Mouse (Mus musculus) thymus, adult 18-20 months (tissue): ENCODE data around the gene Jmjd6.
A peak's percentile ranks its signal among the peaks of the same experiment; 100 is the strongest.

ENCODE experiments used
- DNase-seq, 2 experiments: peaks; one replicate each; pipeline ENCODE4 v3.0.0; 2022; ENCODE audit warnings: mixed read lengths in 2 of 2

The Jmjd6 gene

DNA sequence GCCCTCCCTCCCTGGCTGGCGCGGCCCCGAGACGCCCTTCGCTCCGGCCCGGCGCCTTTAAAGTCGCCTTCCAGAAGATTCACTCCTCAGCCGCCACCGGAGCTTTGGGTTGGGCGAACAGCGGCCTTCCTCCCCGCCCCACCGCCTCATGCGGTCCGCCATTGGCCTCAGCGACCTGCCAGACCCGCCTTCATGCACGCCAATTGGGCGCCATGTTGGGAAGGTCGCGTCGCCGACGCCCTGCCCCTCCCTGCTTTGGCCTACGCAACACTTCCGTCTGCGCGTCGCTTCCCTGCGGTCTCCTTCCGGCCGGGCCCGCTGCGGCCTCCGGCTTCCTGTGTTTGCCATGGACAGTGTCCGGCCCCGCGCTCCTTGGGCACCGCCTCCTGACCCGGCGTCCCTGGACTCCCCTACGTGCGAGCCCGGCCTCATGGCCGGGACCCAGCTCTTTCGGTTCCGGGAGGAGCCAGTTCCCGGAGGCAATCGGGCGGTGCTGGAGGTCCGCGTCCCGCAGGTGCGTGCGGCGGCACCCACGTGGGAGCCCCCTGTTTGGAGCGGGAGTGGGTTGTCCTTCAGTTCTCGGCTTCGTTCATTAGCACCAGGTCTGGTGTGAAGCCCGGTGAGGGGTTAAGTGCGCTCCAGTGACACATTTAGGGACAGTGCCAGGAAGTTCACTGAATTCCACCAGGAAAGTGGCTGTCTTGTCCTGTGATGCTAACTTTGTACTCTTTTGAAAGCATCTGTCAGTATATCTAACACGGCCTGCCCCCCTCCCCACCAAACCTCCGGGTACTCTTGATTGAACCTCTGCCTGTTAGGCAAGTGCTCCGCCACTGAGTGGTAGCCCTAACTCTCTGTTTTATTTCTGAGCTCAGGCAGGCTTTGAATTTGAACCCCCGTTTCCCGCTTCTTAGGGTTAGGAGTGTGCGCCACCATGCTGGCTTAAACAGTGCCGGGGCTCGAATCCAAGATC, at the start of gene Jmjd6, which contains the start of gene Mettl23:
Gene Jmjd6, minus strand, starts transcription at position 189 of the 973 bp plus-strand sequence.
Gene Mettl23, plus strand, starts transcription at position 18 of the 973 bp plus-strand sequence.
- peak; percentile 96 to 97 for DNase-seq

DNA sequence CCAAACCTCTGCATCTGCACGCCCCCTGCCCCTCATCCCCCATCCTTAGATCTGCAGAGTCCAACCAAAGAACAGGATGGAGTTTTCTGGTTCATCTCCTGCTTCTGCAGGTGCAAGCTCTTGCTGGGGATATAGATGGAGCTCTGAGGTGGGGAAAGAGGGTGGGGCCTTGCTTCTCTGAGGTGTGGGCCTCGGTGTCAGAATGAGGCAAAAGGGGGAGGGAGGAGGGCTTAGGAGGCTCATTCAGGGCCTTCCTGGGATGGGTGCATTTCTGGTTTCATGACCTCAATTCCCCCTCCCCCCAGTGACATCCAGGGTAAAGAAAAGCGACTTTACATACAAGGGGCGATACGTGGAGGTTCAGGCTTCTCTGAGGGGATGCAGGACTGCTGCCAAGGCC, 43.9 kb upstream of the Jmjd6 start:
- DNase-seq = peak in 1 of 2 experiments; percentile 46

DNA sequence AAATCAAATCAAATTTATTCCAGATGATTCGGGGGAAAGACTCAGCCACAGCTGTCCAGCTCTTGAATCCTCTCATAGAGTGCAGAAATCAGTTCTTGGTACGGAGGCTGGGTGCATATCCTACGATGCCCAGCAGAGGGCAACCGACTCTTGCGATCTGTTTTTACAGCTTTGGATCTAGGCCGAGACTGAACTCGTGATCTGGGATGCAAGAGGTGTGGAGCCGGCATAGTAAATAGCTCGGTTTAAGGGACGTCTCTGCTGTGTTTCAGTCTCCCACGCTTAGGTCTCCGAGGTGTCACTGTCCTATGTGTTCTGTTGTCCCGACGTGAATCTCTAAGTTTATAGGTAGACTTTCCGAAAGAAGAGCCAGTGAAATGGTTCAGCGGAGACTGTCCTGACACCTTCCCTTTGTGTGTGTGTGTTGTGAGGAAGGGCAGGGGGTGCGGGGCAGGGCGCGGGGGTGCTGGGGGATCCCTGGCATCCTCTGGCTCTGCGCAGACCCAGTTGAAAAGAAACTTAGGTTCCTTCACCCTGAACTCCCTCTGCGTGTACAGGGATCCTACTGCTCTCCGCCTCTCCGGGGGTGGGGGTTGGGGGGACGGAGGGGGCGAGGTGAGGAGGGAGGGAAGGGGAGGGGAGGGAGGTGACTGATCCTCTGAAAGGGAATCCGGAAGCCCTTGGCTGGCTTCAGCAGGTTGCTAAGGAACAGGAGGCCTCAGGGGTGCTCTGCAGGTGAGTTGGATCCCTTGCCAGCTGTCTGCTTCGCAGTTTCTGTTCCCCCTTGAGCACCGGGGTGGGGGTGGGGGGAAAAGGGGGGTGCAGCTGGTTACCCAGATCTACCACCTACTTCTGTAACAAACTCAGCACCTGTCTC, 42.3 kb upstream of the Jmjd6 start:
- DNase-seq = peak; percentile 66 to 83

DNA sequence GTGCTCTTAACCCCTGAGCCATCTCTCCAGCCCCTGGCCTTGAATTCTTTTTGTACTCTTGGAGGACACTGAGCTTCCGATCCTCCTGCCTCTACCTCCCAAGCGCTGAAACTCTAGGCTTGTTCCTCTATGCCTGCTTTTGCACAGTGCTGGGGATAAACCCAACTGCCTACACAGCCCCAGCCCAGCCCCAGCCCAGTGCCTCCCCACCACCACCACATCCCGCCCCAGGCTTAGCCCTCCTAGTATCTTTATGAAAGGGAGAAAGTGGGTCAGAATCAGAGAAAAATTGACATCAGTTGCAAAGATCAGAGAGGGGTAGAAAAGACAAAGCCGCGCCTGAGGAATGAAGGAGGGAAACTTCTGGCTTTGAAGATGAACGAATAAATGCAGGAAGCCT, 40.8 kb upstream of the Jmjd6 start:
- DNase-seq = no peak

DNA sequence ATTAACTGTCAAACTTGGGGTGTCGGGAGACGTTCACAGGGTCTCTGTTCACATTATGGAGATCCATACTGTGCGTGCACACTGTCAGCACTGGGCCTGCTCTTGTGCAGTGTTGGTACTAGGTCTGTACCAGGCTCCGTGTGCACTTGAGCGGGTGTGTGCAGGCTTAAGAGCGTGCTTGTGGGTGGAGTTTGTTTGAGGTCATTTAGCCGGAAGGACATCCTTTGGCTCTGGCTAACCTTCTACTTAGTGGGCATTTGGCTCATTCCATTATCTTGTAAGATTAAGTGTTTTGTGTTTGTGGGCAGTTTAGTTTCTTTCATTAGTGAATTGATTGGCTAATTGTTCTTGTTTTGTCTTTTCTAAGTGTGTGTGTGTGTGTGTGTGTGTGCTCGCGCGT, 39.2 kb upstream of the Jmjd6 start:
- no peak for DNase-seq

DNA sequence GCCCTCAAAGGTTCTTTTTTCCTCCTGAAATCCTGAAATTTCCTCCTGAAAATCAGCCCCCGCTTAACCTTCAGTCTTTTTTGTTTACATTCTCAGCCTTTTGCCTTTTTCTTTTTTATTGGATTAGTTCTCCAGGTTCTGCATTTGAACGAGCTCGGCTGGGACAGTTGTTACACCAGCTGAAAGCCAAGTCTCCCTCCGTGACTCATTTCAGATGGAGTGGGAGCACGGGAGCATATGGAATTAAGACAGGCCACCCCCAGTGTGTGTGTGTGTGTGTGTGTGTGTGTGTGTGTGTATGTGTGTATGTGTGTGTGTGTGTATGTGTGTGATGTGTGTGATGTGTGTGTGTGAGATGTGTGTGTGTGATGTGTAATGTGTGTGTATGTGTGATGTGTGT, 38.2 kb upstream of the Jmjd6 start:
- DNase-seq = no peak

DNA sequence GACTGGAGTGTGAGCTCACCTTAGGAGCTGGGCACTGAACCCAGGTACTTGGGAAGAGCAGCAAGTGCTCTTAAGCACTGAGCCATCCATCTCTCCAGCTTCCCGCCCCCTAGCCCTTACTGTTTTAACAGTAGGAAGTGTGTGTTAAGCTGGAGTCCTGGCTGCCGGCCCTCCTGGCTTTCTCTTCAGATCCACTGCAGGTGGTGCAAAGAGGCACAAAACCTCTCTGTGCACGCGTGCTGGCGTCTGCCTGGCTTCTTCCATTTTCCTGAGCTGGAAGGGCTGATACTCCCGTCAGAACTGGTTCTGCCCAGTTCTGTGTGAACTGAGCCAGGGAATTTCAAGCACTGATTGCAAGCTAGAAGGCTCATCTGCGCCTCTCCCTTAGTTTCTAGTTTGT, 37.6 kb upstream of the Jmjd6 start:
- no peak for DNase-seq

DNA sequence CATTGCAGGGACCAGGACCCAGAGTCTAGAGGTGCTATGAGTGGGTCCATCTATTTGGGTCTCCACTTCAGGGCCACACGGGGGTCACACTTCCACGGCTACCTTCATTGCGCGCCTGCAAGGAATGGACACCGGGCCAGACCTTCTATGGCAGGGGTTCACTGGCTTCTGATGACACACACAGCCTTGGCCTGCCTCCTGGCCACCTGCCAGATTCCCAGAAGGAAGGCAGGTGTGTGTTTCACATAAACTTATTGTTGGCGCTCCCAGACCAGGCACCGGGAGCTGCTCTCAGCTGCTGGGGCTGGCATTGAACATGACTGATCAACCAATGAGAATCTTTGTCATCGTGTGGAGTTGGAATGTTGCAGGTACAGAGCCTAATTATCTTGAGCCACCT, 35.2 kb upstream of the Jmjd6 start:
- no peak for DNase-seq

DNA sequence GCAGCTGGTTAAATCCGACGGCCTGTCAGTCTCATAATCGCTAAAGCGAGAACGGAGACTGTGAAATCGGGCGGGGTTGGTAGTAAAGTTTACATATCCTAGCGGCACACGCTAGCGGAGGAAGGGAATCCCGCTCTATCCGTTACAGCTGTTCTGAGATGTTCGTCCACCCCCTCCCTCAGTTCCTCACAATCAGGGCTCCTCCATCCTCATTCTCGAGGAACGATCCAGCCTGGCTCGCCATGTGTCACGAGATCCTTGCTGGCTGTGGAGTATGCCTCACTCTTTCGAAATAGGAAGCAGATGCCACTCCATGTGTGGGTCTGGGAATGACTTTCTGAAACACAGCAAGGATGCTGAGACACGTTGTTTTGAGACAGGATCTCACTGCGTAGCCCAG, 30.7 kb upstream of the Jmjd6 start:
- no peak for DNase-seq

DNA sequence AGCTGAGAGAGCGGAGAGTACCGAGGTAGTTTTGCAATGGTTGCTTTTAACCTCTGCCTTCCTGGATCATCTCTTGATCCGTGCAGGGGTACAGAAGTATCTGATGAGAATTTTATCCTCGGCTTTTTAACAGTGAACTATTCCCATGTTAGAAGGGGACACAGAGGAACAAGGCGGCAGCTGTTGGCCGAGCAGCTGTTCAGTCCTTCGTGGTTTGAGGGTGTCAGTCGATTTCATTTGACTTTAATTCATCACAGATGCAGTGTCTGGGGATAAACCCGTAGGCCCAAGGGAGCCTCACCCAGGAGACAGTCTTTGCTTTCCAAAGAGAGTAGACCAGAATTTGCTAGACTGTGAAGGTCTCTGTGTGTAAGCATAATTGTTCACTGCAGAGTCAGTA, 28.3 kb upstream of the Jmjd6 start:
- no peak for DNase-seq

DNA sequence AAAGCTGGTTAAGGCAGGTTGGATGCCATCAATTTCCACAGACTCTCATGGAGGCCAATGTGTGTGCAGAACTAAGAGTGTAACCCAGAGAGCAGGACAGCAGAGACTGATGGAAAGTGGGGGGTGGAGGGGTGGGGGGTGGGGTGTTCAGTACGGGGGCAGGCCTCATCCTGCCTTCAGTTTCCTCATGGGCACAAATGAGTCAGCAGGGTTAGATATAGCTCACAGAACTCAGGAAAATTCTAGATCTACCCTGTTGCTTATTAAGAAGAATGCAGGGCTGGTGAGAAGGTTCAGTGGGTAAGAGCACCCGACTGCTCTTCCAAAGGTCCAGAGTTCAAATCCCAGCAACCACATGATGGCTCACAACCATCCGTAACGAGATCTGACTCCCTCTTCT, 26.4 kb upstream of the Jmjd6 start:
- DNase-seq = no peak

DNA sequence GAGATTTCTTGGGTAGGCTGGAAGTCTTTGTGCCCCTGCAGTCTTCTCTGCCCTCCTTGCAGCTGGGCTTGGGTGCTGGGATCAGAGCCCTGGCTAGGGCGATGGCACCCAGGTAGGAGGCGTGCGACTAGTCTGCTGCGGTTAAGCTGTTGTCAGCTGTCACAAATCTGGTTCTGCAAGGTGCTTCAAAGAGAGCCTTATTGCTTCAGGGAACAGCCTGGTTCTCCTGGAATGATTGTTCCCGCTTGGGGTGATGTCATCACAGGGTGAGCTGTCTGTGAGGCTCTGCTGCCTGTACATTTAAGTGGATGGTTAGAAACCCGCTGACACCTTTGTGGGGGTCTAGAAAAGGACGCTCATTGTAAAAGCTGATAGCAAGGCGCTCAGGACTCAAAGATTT, 26.0 kb upstream of the Jmjd6 start:
- no peak for DNase-seq

DNA sequence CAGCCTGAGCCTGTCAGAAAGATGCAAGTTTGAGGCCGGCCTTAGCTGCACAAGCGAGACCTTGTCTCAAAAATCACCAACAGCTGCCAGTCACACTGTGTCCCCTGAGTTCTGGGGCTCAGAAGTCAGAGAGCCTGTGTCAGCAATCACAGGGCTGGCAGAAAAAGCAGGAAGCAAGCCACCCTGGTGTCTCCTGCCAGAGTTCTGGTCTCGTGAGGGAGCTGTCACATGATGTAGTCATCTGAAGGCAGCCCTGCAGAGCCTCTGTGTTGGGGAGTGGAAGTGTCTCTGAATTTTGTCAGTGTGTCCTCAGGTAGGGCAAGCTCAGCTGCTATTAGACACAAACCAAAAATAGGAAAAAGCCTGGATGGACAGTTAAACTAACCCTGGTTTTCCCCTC, 24.9 kb upstream of the Jmjd6 start:
- DNase-seq = no peak

DNA sequence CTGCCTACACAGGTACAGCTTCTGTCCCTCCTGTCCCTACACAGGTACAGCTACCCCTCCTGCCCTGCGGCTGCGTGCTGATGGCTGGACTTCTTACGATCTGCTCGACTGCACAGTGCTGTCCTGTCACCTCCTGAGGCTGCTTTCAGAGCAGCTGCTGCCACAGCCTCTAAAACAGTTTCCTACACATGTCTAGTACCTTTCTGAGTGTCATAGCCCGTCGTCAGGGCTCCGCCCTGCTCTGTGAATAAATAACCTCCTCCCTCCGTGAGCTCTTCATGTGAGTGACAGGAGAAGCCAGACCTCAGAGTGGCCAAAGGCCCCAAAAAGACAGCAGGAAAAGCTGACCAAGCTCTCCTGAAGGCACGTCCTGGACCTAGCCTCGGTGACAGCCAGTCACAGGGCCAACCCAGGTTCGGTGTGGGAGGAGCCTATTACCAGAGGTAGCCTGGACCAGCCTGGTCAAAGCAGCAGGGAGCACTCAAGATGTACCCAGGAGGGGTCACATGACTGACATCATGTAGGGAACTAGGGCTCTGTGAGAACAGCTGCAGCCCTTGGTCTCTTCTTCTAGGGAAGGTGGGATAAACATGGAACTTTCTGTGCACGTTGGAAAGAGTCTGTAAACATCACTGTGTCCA, 22.8 kb upstream of the Jmjd6 start:
- no peak for DNase-seq

DNA sequence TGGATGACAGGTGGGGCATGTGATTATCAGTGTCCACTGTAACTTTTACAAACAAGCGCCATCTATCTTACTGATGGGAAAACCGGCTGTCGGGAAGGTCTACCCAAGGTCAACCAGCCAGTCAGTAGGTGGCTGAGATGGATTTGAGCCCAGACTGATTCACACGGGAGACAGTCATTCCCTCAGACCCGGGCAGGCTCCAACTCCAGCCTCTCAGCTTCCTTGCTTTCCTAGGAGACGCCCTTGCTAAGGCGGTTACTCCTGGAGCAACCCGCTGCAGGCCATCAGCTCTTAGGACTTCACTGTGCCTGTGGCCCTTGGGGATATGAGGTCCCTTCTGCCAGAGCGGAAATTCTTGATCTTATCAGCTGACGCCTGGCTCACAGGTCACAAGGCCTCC, 21.2 kb upstream of the Jmjd6 start:
- no peak for DNase-seq

DNA sequence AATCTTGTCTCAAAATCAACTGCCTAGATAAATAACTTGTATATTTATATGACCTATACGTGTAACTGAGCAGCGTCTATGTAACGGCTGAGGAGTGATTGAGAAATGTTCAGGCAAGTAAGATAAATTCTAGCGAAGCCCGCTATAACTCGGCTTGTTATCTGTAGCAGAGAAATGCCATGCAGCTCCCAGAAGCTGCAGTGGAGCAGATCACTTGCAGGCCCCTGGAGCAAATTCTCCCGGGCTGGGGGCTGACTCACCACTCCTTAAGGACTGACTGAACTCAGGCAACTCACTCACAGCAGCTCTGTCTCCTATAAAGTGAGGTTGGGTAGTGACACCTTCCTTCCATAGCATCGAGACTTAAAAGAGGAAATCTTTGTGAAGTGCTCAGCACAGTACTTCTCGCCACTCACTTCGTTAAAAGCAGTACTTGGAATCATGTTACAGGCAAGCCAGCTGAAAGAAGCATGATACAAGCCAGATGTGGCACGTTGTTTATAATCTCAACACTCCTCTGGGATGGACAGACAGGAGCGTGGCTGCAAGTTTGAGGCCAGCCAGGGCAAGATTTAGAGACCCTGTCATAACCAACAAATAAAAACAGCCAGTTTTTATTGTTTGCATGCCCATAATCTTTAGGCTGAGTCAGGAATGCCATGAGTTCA, 14.1 kb upstream of the Jmjd6 start:
- DNase-seq = no peak

DNA sequence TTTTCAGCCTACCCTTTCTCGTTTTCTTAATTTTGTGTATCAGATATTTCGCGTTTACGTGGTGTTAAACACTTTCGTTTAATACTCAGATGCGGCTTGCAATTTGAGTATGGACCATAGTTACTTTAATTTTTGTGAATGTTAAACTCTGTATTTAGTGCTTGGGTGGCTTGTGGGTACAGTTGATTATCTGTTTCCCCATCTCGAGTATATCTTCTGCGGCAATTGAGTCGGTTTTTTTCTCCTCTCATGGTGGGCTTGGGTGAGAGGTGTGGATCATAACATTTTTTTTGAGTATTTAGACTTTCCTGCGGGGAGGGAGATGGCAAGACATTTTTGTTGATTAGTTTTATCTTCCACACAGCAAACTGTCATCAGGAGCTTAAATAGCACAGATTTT, 11.0 kb upstream of the Jmjd6 start:
- no peak for DNase-seq

DNA sequence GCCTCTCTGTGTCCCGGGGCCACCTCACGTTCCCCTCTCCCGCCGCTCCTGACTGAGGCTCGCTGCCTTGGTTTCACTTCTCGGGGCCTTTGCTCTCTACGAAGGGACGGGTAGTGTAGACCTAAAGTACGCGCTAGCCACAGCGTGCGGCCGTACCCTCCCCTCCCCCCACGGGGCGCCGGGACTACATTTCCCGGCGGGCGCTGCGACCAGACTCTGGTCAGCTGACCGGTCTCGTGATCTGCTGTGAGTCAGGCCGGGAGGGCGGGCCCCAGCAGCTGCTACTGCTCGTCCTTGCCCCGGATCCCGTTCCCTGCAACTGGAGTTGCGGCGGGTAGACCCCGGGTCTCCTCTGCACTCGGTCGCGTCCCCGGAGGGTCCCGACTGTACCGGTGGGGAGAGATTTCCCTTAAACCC, 10.3 kb upstream of the Jmjd6 start:
- peak; percentile 95 for DNase-seq

DNA sequence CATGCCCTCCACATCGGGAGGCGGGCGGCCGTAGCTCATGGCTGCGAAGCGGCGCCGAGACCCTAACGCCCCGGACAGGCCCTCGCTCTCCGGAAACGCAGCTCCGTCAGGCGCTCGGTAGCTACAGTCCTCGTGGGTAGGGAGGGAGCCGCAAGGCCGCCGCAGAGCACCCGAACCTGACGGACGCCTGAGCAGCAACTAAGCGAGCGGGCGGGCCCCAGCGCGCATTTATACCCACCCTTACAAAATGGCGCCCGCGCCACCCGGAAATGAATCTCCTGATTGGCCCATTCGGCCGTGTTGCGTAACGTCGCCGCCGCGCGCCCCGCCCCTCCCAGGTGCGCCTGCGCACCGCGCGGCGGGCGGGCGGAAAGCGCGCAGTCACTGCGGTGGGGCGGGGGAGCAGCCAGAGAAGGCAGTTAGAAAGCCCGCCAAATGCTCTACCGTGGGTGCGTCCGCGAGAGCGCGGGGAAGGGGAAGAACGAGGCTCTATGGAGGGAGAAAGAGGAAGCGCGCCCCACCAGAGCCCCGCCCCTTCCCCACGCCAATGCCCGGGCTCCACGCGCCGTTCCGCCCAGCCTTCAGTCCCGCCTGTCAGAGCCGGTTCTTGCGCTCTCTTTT, 9.8 kb upstream of the Jmjd6 start, which contains the start of gene Srsf2:
Gene Srsf2, minus strand, starts transcription at position 204 of the 621 bp plus-strand sequence.
- peak; percentile 91 to 94 for DNase-seq

DNA sequence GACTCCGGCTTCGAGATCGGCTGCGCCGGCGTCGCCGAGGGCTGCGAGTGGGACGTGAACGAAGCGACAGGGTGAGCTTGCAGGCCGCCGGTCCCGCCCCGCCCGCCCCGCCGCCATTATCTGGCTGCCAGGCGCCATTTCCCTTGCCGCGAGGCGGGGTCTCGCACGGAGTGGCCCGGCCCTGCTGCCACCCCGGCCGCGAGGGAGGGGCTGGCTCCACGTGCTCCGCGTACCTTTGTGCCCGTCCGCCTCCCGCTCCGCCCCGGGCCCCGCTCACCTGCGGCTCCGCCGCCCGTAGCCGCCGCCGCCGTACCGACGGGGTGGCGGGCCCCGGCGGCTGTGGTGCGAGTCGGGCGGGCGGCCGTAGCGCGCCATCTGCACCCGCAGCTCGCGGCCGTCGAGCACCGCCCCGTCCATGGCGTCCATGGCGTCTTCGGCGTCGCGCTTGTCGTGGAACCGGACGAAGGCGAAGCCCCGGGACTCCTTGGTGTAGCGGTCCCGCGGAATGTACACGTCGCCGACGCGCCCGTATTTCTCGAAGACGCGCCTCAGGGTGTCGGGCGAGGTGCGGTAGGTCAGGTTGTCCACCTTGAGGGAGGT, 9.1 kb upstream of the Jmjd6 start, which contains the start of gene Mfsd11:
Gene Mfsd11, plus strand, starts transcription at position 150 of the 600 bp plus-strand sequence.
- DNase-seq = peak; percentile 76 to 78

DNA sequence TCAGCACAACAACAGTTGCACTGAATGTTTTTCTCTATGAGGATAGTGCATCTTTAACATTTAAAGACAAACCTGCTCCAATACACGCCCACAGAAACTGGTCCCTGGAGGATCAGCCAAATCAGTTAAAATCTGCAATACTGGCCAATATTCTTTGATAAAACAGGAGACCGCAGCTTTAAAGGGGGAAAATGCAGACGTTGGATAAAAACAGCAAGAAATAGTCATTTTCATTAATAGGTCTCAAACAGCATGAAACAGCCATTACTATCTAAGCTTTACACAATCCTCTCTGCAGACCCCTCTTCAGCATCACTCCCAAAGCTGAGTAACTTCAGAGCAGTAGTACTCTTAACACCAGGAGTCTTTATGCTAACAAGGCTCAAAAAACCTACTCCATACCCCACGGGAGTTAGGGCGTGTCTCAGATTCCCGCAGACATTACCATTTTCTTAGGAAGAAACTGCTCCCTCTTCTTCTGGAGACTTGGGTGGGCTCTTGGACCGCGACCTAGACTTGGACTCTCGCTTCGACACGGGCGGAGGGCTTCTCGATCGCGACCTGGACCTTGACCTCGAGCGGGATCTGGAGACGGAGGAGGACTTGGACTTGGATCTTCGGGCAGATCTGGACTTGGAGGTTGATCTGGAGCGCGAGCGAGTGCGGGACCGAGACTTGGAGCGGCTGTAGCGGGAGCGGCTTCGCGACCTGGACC, 8.5 kb upstream of the Jmjd6 start:
- no peak for DNase-seq
